Mouse (Mus musculus): Measurements from ENCODE around the gene Supt5.
"Not testable (repeated sequence)": the region's sequence is repeated elsewhere in the genome, so short reads cannot be mapped to it uniquely, and the experiment has no call there.

Gene Supt5

GRCm38 (mm10) chr7:28338108-28338998 lies at the start of gene Supt5:
Gene Supt5, minus strand, starts transcription at chr7:28338746.
- peak; percentile 91 for DNase-seq (ENCODE audit: low spot score)

DNA sequence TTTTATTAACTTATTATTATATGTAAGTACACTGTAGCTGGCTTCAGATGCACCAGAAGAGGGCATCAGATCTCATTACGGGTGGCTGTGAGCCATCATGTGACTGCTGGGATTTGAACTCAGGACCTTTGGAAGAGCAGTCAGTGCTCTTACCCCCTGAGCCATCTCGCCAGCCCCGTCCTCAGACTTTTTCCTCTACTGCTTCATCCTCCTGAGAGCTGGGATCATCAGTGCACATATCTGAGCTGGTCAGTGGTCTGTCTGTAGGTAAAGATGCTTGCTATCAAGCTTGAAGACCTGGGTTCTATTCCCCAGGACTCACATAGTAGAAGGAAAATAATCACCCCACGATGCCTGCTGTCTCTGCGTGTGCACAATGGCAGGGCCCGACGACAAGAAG lies 48.8 kb upstream of the Supt5 start:
- DNase-seq (ENCODE audit: low spot score): not testable (repeated sequence)

DNA sequence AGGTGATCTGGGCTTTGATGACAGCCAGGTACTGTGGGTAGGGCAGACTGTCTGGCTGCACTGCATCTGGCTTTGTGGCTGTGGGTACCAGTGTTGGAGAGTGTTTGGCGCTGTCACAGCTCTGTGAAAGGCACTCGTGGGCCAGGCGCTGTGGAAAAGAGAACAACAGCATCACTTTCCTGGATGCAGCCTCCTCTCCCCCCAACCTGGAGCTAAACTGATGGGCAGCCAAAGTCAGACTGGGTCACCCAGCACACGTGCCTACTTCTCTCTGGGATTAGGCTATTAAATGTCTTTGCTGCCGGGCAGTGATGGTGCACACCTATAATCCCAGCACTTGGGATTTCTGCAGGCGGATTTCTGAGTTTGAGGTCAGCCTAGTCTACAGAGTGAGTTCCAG lies 48.3 kb upstream of the Supt5 start:
- not testable (repeated sequence) for DNase-seq (ENCODE audit: low spot score)

GRCm38 (mm10) chr7:28386462-28386861 lies 47.9 kb upstream of the Supt5 start:
- no peak for DNase-seq (ENCODE audit: low spot score)

- DNase-seq (ENCODE audit: low spot score): no peak
Measured at GRCm38 (mm10) chr7:28386007-28386406, 47.5 kb upstream of the Supt5 start.

DNA sequence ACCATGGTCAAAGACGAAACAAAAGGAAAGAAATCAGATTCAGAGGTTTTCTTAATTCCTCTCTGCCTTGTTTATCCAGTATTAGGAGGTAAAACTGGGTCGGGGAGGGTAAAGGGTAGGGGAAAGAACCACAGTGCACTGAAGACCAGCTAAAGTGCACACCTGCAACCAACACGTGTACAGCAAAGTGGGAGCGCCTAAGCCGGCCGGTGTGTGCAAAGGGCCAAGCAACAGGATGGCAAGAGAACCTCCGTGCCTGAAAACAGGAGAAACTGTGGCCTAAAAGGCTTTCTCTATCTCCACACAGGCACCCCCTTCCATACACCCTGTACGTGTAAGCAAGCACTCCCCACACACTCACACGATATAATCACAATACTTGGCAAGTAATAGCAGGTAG lies 46.6 kb upstream of the Supt5 start:
- DNase-seq (ENCODE audit: low spot score): no peak

DNA sequence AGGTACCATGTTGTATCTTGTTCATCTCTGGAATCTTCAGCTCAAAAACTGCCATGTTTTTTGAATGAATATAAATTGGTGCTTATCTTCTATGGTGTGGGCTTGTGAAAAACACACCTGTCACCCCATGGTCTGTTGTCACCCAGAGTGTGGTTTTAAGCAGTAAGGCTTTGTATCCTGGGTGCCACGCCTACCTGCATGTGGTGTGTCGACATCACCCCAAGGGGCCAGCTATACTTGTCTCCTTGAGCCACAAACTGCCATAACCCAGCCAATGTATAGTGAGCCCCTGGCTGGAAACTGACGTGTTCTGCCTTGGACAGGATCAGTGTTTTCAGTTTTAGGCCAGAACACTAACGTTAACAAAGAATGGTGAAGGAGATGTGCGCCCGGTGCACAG lies 45.6 kb upstream of the Supt5 start:
- DNase-seq (ENCODE audit: low spot score): no peak

DNA sequence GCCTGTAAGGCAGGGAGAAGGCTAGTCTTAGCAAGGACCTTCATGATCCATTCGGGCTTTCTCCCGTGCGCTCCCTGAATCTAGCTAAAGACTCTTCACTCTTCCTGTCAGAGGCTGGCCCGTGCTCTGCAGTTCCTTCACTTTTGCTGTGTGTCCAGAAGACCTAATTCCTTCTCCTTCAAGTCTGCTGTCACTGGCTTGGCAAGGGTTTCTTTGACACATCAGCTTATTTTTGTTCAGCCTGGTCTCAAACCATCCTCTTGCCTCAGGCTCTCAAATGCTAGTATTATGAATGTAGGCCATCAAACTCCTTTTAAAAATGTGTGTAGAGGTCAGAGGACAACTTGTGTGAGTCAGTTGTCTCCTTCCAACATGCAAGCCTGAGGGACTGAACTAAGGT lies 45.1 kb upstream of the Supt5 start:
- no peak for DNase-seq (ENCODE audit: low spot score)

DNA sequence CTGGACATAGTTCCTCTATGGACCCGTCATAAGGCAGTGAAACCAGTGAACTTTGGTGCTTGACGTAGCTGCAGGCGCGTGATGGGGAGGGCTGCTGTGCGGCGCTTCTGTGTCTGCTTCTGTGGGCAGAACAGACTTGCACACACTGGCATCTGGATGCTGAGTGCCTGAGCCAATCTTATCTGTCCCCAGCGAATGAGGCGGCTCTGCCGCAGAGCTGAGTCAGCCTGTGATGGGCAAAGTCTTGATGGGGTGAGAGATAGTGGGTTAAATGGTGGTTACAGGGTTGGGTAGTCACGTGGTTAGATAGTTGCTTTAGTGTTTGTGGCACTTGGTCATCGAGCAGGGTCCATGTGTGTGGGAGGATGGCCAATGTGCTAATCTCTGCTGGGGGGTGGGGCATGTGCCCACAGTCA lies 44.4 kb upstream of the Supt5 start:
- no peak for DNase-seq (ENCODE audit: low spot score)

DNA sequence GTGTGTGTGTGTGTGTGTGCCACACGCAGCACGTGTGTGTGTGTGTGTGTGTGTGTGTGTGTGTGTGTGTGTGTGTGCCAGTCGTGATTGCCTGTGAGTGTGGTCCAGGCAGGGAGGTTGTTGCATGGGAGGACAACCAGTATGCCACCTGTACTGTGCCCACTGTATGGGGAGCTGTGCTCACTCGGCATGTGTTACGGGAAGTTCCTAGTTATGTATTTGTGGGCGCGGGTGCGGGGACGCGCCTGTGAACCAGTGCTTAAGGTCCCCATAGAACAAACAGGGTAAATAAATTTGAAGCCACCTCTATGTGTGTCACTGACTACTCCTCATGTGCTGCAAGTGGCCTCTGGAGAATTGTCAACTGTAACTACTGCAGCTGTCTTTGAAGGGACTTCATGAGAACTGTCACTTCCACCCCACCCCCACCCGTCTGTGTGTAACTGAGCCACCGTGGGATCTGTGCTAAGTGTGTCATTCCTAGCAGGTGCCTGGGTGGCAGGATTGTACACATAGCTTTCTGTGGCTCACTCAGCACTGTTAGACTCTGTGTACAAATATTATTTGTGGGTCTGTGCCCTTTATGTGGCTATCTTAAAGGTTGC lies 43.9 kb upstream of the Supt5 start:
- DNase-seq (ENCODE audit: low spot score): no peak

DNA sequence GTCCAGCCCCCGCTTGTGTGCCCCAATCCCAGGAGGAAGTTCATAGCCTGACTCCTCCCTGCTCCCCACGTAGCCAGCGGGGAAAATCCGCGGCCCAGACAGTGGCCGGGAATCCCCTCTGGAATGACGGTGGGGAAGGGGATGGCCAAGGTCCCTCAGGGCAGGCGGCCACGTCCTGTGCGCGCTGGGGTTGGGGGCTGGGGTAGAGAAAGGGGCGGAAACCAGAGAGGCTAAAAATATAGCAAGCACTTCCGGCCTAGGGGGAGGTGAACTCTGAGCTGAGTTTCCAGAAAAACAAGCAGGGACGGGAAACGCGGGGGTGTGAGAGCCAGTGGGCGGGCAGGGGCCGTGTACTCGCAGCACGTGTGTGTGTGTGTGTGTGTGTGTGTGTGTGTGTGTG lies 43.4 kb upstream of the Supt5 start:
- no peak for DNase-seq (ENCODE audit: low spot score)

DNA sequence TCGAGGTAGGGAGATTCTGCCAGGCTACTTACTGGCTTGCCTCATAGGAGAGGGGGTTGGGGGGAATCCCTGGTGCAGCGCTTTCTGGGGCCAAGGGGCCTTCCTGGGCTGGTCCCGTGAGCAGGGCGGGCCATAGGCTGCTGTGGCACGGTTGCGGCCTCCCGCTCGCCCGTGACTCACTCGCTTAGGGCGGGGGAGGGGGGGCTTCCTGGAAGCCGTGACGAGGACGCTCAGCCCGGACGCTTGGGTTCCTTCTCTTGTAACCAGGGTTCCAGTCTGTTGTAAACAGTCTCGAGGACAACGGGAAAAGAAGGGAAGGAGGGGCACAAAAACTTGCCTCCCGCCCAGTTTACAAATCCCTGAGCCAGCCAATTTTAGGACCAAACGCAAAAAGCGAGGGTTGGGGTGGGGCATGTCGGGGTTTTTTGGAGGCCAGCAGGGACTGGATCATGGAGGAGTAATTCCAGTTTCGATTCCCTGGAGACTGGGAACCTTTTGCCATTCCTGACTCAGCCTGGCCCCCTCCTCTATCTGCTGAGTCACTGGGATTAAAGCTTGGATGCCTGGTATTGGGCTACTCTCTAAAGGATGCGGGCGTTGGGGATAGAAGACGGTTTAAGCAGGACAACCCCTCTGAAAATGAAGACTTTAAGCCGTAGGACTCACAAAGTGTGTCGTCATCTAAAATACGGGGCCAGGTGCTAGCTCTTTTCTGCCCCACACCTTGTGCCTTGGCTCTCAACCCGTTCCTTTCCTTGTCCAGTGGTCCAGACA lies 42.7 kb upstream of the Supt5 start:
- DNase-seq (ENCODE audit: low spot score): no peak

DNA sequence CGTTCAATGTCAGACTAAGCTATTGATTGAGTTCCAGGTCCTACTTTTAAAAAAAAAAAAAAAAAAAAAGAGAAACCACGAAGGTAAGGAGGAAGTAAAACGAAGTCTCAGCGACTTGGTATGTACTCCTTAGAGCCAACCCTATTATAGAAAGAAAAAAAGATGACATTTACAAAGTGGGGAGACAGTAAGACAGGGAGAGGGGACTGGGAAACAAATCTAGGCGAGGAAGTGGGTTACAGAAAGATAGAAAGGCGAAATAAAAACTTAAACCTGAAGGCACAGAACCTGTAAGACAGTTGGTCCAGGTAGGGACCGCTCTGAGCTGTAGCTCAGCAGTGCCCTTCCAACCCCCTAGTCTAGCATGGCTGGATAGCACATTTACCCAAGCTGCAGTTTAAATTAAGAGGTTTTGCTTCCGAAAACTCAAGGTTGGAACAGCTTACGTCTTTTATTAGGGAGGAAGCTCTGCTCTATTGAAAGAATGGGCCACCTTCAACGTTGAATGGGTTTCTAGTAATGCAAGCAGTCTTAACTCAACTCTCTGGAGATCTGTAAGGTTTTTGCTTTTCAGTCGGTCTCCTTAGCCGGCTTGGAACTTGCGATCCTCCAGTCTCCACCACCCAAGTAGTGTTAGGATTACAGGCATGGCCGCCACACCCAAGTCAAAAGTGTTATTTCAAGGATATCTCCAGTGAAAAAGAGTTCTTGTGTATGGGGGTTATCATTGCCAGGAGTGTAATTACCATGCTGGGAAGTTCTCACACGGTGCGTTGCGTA lies 41.9 kb upstream of the Supt5 start, which contains the start of gene Zfp36:
Gene Zfp36 (minus strand): TSS at position 17 of the 780 bp plus-strand sequence.
- no peak for DNase-seq (ENCODE audit: low spot score)

- DNase-seq (ENCODE audit: low spot score): peak; percentile 87
Measured at GRCm38 (mm10) chr7:28378769-28379651, 40.5 kb upstream of the Supt5 start.

DNA sequence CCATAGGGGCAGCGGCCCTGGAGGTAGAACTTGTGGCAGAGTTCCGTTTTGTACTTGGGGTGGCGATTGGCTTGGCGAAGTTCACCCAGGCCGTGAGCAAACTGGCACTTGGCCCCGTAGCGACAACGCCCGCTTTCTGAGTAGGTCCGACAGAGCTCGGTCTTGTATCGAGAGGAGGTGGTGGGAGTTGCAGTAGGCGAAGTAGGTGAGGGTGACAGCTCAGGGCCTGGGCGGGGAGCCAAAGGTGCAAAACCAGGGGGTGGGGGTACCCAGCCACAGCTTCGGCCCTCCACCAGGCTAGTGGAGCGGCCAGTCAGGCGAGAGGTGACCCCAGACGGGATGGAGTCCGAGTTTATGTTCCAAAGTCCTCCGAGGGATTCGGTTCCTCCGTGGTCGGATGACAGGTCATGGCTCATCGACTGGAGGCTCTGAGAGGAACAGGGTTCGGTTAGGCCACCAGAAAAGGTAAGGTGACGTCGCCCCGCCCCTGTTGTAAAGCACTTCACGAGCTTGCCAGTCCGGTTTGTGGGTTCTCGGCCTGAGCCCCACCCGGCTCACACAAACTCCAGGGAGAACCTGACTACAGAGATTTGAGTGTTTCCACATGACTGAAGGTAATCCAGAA lies 39.6 kb upstream of the Supt5 start:
- no peak for DNase-seq (ENCODE audit: low spot score)

DNA sequence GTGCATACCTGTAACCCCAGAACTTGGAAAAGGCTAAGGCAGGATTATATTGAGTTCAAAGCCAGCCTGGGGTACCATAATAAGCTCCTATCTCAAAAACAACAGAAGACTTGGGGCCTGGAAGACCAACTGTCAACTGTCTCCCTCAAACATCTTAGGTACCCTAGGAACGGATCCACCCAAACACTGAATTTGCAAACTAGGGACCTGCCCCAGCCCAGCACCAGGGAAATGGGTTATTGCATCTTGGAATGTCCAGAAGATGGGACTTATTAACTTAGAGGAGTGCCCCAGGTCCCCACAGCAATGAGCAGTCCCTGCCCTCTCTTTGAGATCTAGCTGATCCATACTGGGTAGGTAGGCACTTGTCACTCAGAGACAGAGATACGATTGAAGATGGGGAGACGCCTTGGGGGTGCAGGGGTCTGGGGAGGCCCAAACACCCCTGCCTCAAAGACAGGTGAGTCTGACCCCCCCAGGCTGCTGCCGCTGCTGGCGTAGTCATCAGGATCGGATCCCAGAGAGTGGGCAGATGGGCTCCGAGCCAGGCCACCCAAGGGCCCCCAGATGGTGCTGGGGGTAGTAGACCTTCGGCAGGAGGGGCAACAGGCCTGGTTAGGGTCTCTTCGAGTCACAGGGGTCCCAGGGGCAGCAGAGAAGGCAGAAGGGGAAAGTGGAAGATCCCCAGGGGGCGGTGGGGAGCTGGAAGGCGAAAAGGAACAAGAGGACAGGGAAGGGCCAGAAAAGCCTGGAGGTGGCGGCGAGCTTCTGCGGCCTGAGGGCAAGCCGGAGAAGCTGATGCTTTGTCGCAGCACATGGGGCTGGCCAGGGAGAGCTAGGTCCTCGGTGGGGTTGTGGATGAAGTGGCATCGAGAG lies 38.9 kb upstream of the Supt5 start:
- DNase-seq (ENCODE audit: low spot score): no peak

- DNase-seq (ENCODE audit: low spot score): no peak
Measured at GRCm38 (mm10) chr7:28376011-28376771, 37.6 kb upstream of the Supt5 start.

DNA sequence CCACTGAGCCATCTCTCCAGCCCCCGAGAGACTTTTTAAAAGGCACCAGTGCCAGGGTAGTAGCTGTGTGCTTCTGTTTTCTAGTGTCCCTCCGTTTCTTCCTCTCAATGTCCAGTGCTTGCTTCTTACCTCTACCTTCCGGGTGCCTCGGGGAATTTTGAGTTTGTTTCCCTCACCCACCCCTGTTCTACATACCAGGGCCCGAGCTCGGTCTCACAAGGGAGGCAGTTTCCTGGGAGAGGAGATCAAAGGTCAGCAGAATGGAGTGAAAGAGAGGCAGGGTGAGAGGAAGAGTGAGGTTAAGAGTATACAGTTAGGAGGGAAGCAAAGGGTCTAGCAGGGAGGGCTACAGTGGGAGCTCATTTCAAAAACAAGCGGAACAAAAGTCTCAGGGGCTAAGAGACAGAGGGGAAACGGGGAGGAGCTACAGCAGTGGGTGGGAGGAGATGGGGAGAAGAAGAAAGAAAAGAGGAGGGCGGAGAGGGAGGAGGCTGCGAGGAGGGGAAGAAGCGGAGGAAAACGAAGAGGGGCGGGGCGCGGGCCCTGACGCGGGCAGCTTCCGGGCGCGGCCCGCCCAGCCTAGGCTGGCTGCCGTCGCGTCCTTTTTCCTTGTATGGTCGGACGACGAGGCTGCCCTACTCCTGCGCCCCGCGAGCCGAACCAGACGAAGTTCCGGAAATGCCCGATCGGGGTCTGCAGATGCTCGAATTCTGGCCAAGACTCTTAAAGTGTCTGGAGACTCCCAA lies 36.8 kb upstream of the Supt5 start:
- DNase-seq (ENCODE audit: low spot score): no peak
